Mouse (Mus musculus) kidney, postnatal 0 days (tissue): Measurements from ENCODE around the gene Tspan33. TPM values are rescaled to one million over a fixed set of nuclear protein-coding genes. Genes with fewer than 3 reads are reported as not detected.

Source experiments
- ATAC-seq: fragments of 200-750 bp; cut with Nextera tagmentation; replicated peaks from 2 replicates; pipeline ENCODE4 v1.8.0; 2017; ENCODE audit warnings: low read depth, moderate number of reproducible peaks, moderate TSS enrichment, moderate library complexity; ENCODE audit not compliant: low FRiP score
- DNase-seq: peaks from one replicate; pipeline ENCODE4 v3.0.0-alpha.2; 2016; ENCODE audit warnings: low spot score
- H3K27ac ChIP-seq: fragments of 300-500 bp; sonication (generic); 2 replicates; pipeline ENCODE4 v1.5.1; 2014; ENCODE audit warnings: mild to moderate bottlenecking
- H3K27me3 ChIP-seq: fragments of 300-500 bp; sonication (generic); 2 replicates; pipeline ENCODE4 v1.6.1; 2014; ENCODE audit warnings: low read length, mixed read lengths; ENCODE audit not compliant: insufficient read depth
- H3K36me3 ChIP-seq: fragments of 300-500 bp; sonication (generic); 2 replicates; pipeline ENCODE4 v1.6.1; 2014; ENCODE audit warnings: low read length, mixed read lengths; ENCODE audit not compliant: insufficient read depth
- H3K4me1 ChIP-seq: fragments of 300-500 bp; sonication (generic); replicated peaks from 2 replicates; pipeline ENCODE4 v1.6.1; 2014; ENCODE audit warnings: antibody characterized with exemption, low read length, mixed read lengths; ENCODE audit not compliant: insufficient read depth
- H3K4me2 ChIP-seq: fragments of 300-500 bp; sonication (generic); 2 replicates; pipeline ENCODE4 v1.6.1; 2014; ENCODE audit warnings: mild to moderate bottlenecking, low read length, moderate library complexity, mixed read lengths
- H3K4me3 ChIP-seq: fragments of 300-500 bp; sonication (generic); replicated peaks from 2 replicates; pipeline ENCODE4 v1.5.1; 2014; ENCODE audit warnings: low read depth, low read length
- H3K9ac ChIP-seq: fragments of 300-500 bp; sonication (generic); 2 replicates; pipeline ENCODE4 v1.6.1; 2014; ENCODE audit warnings: low read depth, low read length
- H3K9me3 ChIP-seq: fragments of 300-500 bp; sonication (generic); replicated peaks from 2 replicates; pipeline ENCODE4 v1.6.1; 2016; ENCODE audit warnings: low read length, inconsistent platforms, mixed read lengths
- CTCF ChIP-seq: IDR thresholded peaks from 2 replicates; pipeline ENCODE4 v1.5.1; 2016; ENCODE audit warnings: antibody characterized with exemption, low read depth, mild to moderate bottlenecking, moderate library complexity
- WGBS: fragments of 180-500 bp; shearing (Covaris S2); extraction: QIAGEN DNeasy Blood & Tissue Kit; methylation state at CpG from one replicate; pipeline ENCODE4 v1.1.7; 2014; 5-methylcytosine and 5-hydroxymethylcytosine counted together
- polyA plus RNA-seq: library from polyadenylated mRNA; unstranded; fragments of >200 nt; fragmentation: Nextera tagmentation; extraction: Ambion mirVana; gene quantifications from 2 replicates; pipeline ENCODE4 v1.2.1, GENCODE M21; 2015

Gene Tspan33
- polyA plus RNA-seq, 1 experiment from 2014 or later, result 25.2 TPM

DNA sequence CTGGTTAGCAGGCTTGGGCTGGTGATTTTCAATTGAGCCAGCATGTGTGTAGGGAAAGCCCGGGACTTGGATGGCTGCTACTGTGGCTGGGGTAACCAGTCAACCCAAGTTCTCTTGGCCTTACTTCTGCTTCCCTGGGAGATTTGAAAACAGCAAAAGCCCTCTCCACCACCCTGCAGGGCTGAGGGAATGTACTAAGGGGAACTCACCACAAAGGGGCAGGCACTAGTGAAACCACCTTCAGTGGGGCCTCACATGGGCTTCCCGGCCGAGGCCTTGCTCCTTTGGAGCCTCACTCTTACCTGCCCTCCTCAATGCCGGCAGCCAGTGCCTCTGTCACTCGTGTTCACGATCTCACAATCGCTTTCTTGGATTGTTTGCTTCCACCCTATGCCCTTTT is 2.0 kb downstream of the Tspan33 start:
- no peaks in the 10 kb centered on the region for H3K27me3 ChIP-seq
- peak overlapping the region; percentile 98; the same call in 1 of the 2 replicates for H3K4me2 ChIP-seq
- H3K27ac ChIP-seq, result no peak overlapping the region
- TF ChIP-seq CTCF, result no peak
- H3K9me3 ChIP-seq, result no peaks in the 10 kb centered on the region
- H3K36me3 ChIP-seq, result no peaks in the 10 kb centered on the region
- no peaks in the 10 kb centered on the region; the same call in 1 of the 2 replicates for H3K4me1 ChIP-seq
- WGBS, result 69% methylated on average over 5 of the region's 7 CpGs
- no peak overlapping the region for H3K9ac ChIP-seq
- H3K4me3 ChIP-seq, result no peak overlapping the region
- DNase-seq (no peak), ATAC-seq (no peak)

DNA sequence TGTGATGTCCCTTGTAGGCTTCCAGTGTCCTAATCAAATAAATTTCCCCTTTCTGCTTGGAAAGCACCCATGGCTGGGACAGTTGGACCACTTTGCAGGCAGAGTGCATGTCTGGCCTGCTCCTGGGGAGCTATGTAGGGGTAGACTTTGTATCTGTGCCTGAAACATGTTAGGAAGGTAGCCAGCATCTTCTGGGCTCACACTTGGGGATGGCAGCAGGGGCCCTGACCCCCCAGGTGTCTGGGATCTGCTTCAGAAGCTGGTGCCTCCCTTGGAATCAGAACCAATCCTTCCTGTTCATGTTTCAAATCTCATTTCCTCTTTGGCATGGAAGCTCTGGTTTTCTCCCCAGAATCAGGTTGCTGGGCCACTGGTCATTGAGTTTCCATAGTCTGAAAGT is 3.1 kb downstream of the Tspan33 start:
- H3K9ac ChIP-seq, result no peak overlapping the region
- H3K9me3 ChIP-seq, result no peaks in the 10 kb centered on the region
- no peak overlapping the region for H3K27ac ChIP-seq
- no peak overlapping the region for H3K4me2 ChIP-seq
- TF ChIP-seq CTCF, result no peak
- H3K27me3 ChIP-seq, result no peaks in the 10 kb centered on the region
- ATAC-seq (no peak), DNase-seq (no peak)
- no peaks in the 10 kb centered on the region for H3K36me3 ChIP-seq
- H3K4me1 ChIP-seq, result no peaks in the 10 kb centered on the region; the same call in 1 of the 2 replicates
- H3K4me3 ChIP-seq, result no peak overlapping the region

DNA sequence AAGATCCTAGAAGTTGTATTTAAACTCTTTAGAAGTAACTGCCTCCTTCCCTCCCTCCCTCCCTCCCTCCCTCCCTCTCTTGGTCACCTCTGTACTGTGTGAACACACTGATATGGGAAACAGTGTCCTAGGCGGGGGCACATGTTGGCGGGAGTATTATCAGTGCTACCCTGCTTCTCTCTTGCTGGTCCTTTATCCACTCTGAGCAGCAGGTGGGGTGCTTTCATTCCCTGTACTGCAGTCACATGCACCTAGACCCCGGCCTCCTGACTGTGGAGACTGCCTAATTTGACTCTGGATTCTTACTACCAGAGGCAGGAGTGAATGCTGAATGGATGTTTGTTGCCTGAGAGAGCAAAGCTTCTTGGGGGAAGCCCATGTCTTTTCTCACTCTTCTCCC is 3.5 kb downstream of the Tspan33 start:
- Histone ChIP-seq H3K9me3 (no peaks in the 10 kb centered on the region), H3K4me2 (no peak overlapping the region), H3K27me3 (no peaks in the 10 kb centered on the region), H3K27ac (no peak overlapping the region), H3K36me3 (no peaks in the 10 kb centered on the region), H3K4me3 (no peak overlapping the region), H3K9ac (no peak overlapping the region), H3K4me1 (no peaks in the 10 kb centered on the region; the same call in 1 of the 2 replicates)
- 0 out of 2 replicates have a peak, but pooled peaks have one; percentile 12 for TF ChIP-seq CTCF
- ATAC-seq, result no peak
- 59% methylated on average over 3 of the region's 3 CpGs for WGBS
- no peak for DNase-seq

DNA sequence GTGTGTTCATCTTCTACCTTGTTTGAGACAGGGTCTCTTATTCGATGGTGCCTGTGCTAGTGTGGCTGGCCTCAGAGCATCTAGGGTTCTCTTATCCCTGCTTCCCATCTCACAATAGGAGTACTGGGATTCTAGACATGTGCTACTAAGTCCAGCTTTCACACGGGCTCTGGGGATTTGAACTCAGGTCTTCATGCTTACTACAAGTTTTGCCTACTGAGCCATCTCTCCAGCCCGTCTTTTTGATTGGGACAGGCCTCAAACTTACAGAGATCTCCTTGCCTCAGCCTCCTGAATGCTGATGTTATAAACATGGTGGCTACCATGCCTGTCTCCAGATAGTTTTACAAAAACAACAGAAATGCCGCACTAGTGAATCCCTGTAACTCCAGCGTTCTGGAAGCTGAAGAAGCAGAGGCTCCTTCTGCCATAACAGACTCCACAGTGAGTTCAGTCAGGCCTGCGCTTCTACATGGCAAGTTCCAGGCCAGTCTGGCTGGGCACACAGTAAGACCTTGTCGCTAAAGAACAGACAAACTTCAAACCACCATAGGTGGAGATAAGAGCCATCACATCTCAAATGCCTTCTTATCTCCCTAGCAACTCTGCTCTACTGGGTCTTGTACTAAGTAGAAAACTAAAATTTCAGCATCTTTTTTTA is 5.2 kb downstream of the Tspan33 start:
- Histone ChIP-seq H3K4me2 (no peak overlapping the region), H3K4me3 (no peak overlapping the region), H3K4me1 (no peaks in the 10 kb centered on the region; the same call in 1 of the 2 replicates), H3K27ac (no peak overlapping the region), H3K36me3 (no peaks in the 10 kb centered on the region), H3K27me3 (no peaks in the 10 kb centered on the region), H3K9ac (no peak overlapping the region), H3K9me3 (no peaks in the 10 kb centered on the region)
- no peak for TF ChIP-seq CTCF
- no peak for ATAC-seq
- WGBS, result 84% methylated on average over 7 of the region's 7 CpGs
- DNase-seq, result no peak

DNA sequence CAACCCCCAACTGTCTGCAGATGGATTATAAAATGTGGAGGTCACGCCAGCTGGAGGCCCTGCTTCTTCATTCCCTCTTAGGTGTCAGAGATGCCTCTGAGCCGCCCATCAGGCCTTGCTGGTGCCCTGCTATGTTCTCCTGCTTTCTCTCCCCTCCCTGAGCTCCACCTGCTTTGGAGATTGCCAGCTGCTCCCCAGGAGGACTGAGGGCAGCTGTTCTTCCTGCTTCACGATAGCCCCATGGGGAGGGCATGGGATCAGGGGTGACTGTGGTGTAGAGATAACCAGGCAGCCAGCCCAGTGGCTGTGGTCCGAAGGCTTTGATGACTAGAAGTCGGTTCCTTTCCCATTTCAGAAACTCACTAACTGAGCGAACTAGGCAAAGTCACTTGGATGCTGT is 7.0 kb downstream of the Tspan33 start:
- 71% methylated on average over 6 of the region's 6 CpGs for WGBS
- no peak overlapping the region for H3K4me2 ChIP-seq

DNA sequence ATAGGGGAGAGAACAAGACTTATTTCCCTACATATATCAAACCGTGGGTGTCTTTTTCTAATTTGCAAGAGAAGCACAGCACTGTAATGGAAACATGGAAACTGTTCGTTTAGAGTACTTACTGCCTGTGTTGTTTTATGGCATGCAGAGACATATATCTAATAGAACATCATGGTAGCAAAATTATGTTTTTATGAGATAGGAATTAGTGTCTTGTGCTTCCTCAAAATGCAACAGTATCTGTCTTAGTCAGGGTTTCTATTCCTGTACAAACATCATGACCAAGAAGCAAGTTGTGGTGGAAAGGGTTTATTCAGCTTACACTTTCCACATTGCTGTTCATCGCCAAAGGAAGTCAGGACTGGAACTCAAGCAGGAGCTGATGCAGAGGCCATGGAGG is 8.1 kb downstream of the Tspan33 start:
- H3K9ac ChIP-seq, result no peak overlapping the region
- H3K9me3 ChIP-seq, result no peaks in the 10 kb centered on the region
- ATAC-seq (no peak), DNase-seq (no peak)
- H3K27me3 ChIP-seq, result no peaks in the 10 kb centered on the region
- H3K4me1 ChIP-seq, result no peaks in the 10 kb centered on the region
- H3K4me3 ChIP-seq, result no peak overlapping the region
- 79% methylated on average over 3 of the region's 3 CpGs for WGBS
- no peak overlapping the region for H3K27ac ChIP-seq
- no peaks in the 10 kb centered on the region for H3K36me3 ChIP-seq
- no peak for TF ChIP-seq CTCF
- H3K4me2 ChIP-seq, result no peak overlapping the region

More for the DNA sequence above, 7.0 kb downstream of the Tspan33 start:
- no peak overlapping the region for H3K4me3 ChIP-seq
- no peaks in the 10 kb centered on the region for H3K36me3 ChIP-seq
- no peak overlapping the region for H3K27ac ChIP-seq
- ATAC-seq (no peak), DNase-seq (no peak)
- H3K9me3 ChIP-seq, result no peaks in the 10 kb centered on the region
- no peak overlapping the region for H3K9ac ChIP-seq
- no peak for TF ChIP-seq CTCF
- no peaks in the 10 kb centered on the region for H3K27me3 ChIP-seq
- H3K4me1 ChIP-seq, result no peaks in the 10 kb centered on the region

DNA sequence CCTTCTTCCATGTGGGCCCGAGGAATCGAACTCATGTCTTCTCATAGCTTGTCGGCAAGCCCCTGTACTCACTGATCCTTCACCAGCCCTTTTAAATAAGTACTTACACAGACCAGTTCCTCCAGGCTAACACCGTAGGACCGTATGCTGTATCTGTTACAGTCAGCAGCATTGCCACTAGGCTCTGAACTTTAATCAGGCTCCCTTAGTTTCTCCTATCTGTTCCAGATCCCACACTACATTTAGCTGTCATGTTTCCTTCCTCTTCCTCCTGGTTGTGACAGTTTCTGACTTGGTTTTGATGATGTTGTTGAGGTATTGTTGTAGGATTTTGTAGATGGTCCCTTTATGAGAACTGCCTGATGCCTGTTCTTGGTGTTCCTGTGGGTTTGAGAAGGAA is 10.1 kb downstream of the Tspan33 start:
- Histone ChIP-seq H3K4me1 (no peaks in the 10 kb centered on the region), H3K4me2 (no peak overlapping the region), H3K27ac (no peak overlapping the region), H3K9me3 (no peaks in the 10 kb centered on the region), H3K36me3 (no peaks in the 10 kb centered on the region), H3K9ac (no peak overlapping the region), H3K27me3 (no peaks in the 10 kb centered on the region), H3K4me3 (no peak overlapping the region)
- 92% methylated on average over 5 of the region's 5 CpGs for WGBS
- DNase-seq (no peak), ATAC-seq (no peak)
- TF ChIP-seq CTCF, result no peak
